Comparison of ENCODE assay signal across 9 mouse cellular contexts in the genomic region with DNA sequence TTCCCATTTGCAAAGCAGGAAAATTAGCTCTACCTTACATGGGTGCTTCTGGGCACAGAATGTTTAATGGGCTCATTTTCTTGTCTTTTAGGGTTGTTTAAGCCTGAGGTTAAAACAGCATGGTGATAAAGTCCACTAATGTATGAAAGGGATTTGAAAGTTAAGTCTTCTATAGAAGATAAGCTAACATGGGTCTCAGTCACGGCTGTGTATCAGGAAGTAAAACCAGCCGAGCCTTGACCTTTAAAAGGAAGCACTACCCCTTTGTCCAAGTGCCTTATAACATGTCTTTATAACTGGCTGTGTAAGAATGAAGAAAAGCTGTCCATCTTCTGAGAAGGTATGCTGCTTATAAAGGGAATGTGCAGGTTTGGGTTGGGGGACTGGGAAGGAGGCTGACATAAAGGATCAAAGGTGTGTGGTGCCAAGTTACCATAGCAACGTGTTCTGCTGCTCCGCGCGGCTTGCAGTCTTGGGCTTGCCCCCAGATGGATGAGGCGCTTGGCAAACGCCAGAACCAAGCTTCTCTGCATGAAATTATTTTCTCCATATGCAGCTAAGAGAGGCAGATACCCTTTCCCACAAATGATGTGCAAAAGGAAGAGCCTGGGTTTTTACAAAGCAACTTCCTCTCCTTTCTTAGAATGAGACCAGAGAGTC. TPM values are rescaled to one million over a fixed set of nuclear protein-coding genes. Genes with fewer than 3 reads are reported as not detected.
DNase-seq lines count a peak whose midpoint lies in the region; ATAC-seq and TF ChIP-seq lines count a peak whose summit lies in the region.
"Had no signal": no experiment of that assay in that cellular context is flagged by ENCODE, and none has a peak within 500 bp of the region (broad histone marks: within the 10 kb centered on the region; RNA-seq: fewer than 3 reads in every experiment).

No protein-coding gene starts in this region.

- H3K9ac ChIP-seq in embryonic facial prominence, embryonic 13.5 days = 0 out of 2 replicates have a peak overlapping the region, but pooled peaks have one; percentile 49
- H3K9ac ChIP-seq in heart, embryonic 14.5 days (ENCODE audit: low read length) = peak overlapping the region; percentile 58; the same call in 1 of the 2 replicates

- no peaks in the 10 kb centered on the region for H3K36me3 ChIP-seq in embryonic facial prominence, embryonic 13.5 days
- no peaks in the 10 kb centered on the region for H3K36me3 ChIP-seq in heart, embryonic 14.5 days (ENCODE audit: control insufficient read depth, insufficient read depth, low read length)
- no peaks in the 10 kb centered on the region for H3K36me3 ChIP-seq in small intestine, adult 2 months (ENCODE audit: control insufficient read depth, insufficient read depth, low read length)

- 8% methylated on average over 8 of the region's 8 CpGs for WGBS in embryonic facial prominence, embryonic 13.5 days
- 16% methylated on average over 8 of the region's 8 CpGs for WGBS in heart, embryonic 14.5 days
- WGBS in small intestine, adult 2 months = 6% methylated on average over 8 of the region's 8 CpGs

- H3K27me3 ChIP-seq in embryonic facial prominence, embryonic 13.5 days = no peaks in the 10 kb centered on the region
- H3K27me3 ChIP-seq in heart, embryonic 14.5 days (ENCODE audit: control insufficient read depth, insufficient read depth, low read length) = no peaks in the 10 kb centered on the region
- no peaks in the 10 kb centered on the region for H3K27me3 ChIP-seq in small intestine, adult 2 months (ENCODE audit: control insufficient read depth, insufficient read depth, low read length)

- DNase-seq in thymus, postnatal 14 days = peak; percentile 19
- no peak for DNase-seq in thymus, postnatal 4 days
- DNase-seq in layer of hippocampus, postnatal 10 days (ENCODE audit: low spot score in 2 of 2) = peak; percentile 67 to 72
- DNase-seq in lung, postnatal 10 days = peak; percentile 57
- no peak for DNase-seq in testis, postnatal 14 days (ENCODE audit: low spot score)

- peaks cover 26% of the 10 kb centered on the region for H3K4me1 ChIP-seq in embryonic facial prominence, embryonic 13.5 days
- H3K4me1 ChIP-seq in heart, embryonic 14.5 days (ENCODE audit: control insufficient read depth in 2 of 2, insufficient read depth in 2 of 2, low read length in 2 of 2) = peaks cover 17 to 19% of the 10 kb centered on the region in 2 experiments
- peaks cover 27% of the 10 kb centered on the region; the same call in 1 of the 2 replicates for H3K4me1 ChIP-seq in small intestine, adult 2 months (ENCODE audit: control insufficient read depth, insufficient read depth, insufficient read length, low read length)

- ATAC-seq in embryonic facial prominence, embryonic 13.5 days (ENCODE audit: insufficient number of reproducible peaks, insufficient read depth, low FRiP score, low TSS enrichment, low read depth) = no peak
- no peak for ATAC-seq in heart, embryonic 14.5 days (ENCODE audit: insufficient number of reproducible peaks, insufficient read depth, low FRiP score, low read depth)

- peak overlapping the region; percentile 8; the same call in 1 of the 2 replicates for H3K4me3 ChIP-seq in embryonic facial prominence, embryonic 13.5 days
- H3K4me3 ChIP-seq in heart, embryonic 14.5 days (ENCODE audit: control insufficient read depth in 1 of 2, insufficient read depth in 1 of 2, low read depth in 1 of 2, low read length in 2 of 2) = no peak overlapping the region
- peak overlapping the region; percentile 34; the same call in 1 of the 2 replicates for H3K4me3 ChIP-seq in small intestine, adult 2 months (ENCODE audit: low read depth, low read length)
- H3K4me3 ChIP-seq: myocyte had no signal

- no peaks in the 10 kb centered on the region for H3K9me3 ChIP-seq in embryonic facial prominence, embryonic 13.5 days
- no peaks in the 10 kb centered on the region for H3K9me3 ChIP-seq in heart, embryonic 14.5 days (ENCODE audit: control insufficient read depth, low read length)

- no peak for TF ChIP-seq POLR2A in small intestine, adult 2 months (IDR thresholded peaks at IDR 0.05; ENCODE audit: low read depth, low read length)

- peak overlapping the region; percentile 51 for H3K4me2 ChIP-seq in embryonic facial prominence, embryonic 13.5 days
- peak overlapping the region; percentile 55 for H3K4me2 ChIP-seq in heart, embryonic 14.5 days (ENCODE audit: low read length)

- TF ChIP-seq CTCF in small intestine, adult 2 months (IDR thresholded peaks at IDR 0.05; ENCODE audit: extremely low read depth, insufficient read length, insufficient replicate concordance, low read depth, low read length) = no peak

- H3K27ac ChIP-seq in embryonic facial prominence, embryonic 13.5 days = peak overlapping the region; percentile 81
- peak overlapping the region; percentile 74 to 82 for H3K27ac ChIP-seq in heart, embryonic 14.5 days (replicated peaks in 1 of 2; ENCODE audit: control insufficient read depth in 1 of 2, insufficient read depth in 1 of 2, low read depth in 2 of 2, low read length in 2 of 2)
- H3K27ac ChIP-seq in small intestine, adult 2 months (ENCODE audit: insufficient read depth, low read depth, low read length) = peak overlapping the region; percentile 86

RNA-seq across cellular contexts. Expression of gene Eed, which starts 48.2 kb away (rescaled TPM):
- polyA plus RNA-seq in embryonic facial prominence, embryonic 13.5 days (2015; fragmentation: Nextera tagmentation; extraction: Ambion mirVana) = 78.6 and 86.0 TPM in 2 replicates
- 47.3 and 47.5 TPM in 2 replicates for polyA plus RNA-seq in heart, embryonic 14.5 days (2014; fragmentation: Nextera tagmentation; extraction: Ambion mirVana)
- 10 to 100 TPM; 27.9 to 34.0 TPM for total RNA-seq in layer of hippocampus, postnatal 10 days (2021)
- 3.1 and 17.0 TPM in 2 replicates for polyA plus RNA-seq in small intestine, adult 2 months (2012; rRNA removed)

Comparison
In these comparisons a context has a peak if more than half of its experiments do, and no peak if none do; other contexts are left out.
1. DNase-seq: peak in thymus, postnatal 14 days (single experiment), layer of hippocampus, postnatal 10 days (2 of 2) and lung, postnatal 10 days (single experiment); none in thymus, postnatal 4 days (single experiment) and testis, postnatal 14 days (single experiment).
2. H3K4me3 ChIP-seq: peak in embryonic facial prominence, embryonic 13.5 days (single experiment) and small intestine, adult 2 months (single experiment); none in heart, embryonic 14.5 days (0 of 2).
3. Peak in every context shown above with its lines, with median percentiles within 50 percentile points of each other: H3K27ac ChIP-seq.